Mouse (Mus musculus) liver, adult 2 months (tissue): ENCODE measurements around the gene Trappc13.

Experiments
- CTCF ChIP-seq: fragments of 200-500 bp; IDR thresholded peaks from 2 replicates; pipeline ENCODE4 v1.5.1; 2011; ENCODE audit warnings: low read depth, low read length, control low read depth
- POLR2A ChIP-seq: fragments of 200-500 bp; IDR thresholded peaks from 2 replicates; pipeline ENCODE4 v1.6.1; 2011; ENCODE audit warnings: low read length, control low read depth; ENCODE audit not compliant: insufficient read depth; ENCODE audit errors: extremely low read depth

- TF ChIP-seq CTCF (no peak), POLR2A (no peak)
Measured at GRCm38 (mm10) chr13:104204313-104204712, 26.0 kb upstream of the Trappc13 start.
